Mouse (Mus musculus): ENCODE data around the gene Slc29a3.

DNA sequence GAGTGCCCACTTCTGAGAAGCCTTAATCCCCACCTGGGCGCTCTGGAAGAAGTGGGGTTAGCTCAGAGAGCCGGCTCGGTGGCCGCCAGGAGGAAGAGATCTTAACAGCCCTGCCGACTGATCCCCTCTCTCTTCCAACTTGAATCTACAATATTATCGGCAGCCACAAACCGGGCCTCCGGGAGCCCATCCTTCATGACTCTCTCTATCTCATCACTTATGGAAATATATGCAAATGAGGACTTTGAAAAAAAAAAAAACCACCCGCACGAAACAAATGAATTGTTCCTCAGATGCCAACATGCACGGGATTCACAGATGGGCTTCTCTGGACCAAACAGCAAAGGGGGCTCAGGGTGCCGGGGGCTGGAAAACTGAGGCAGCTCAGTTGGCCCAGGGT lies 31.0 kb downstream of the Slc29a3 start:
- TF ChIP-seq CTCF (IDR thresholded peaks at IDR 0.05; ENCODE audit: low read depth) (no peak), EP300 (IDR thresholded peaks at IDR 0.05; ENCODE audit: low read depth) (no peak)
